Mouse (Mus musculus) intestine, embryonic 16.5 days (tissue): ENCODE measurements around the gene C130026I21Rik. TPM values are rescaled to one million over a fixed set of nuclear protein-coding genes. Genes with fewer than 3 reads are reported as not detected.
"Not testable (repeated sequence)": the region's sequence is repeated elsewhere in the genome, so short reads cannot be mapped to it uniquely, and the experiment has no call there.

ENCODE experiments used
- ATAC-seq: fragments of 200-750 bp; cut with Nextera tagmentation; 2 replicates; pipeline ENCODE4 v1.8.0; 2017; ENCODE audit warnings: moderate TSS enrichment, moderate library complexity
- H3K27ac ChIP-seq: fragments of 300-500 bp; sonication (generic); 2 replicates; pipeline ENCODE4 v1.5.1; 2014; ENCODE audit warnings: mild to moderate bottlenecking, low read length
- H3K27me3 ChIP-seq: fragments of 300-500 bp; sonication (generic); replicated peaks from 2 replicates; pipeline ENCODE4 v1.6.1; 2014; ENCODE audit warnings: low read length, control low read depth, mixed read lengths; ENCODE audit not compliant: control insufficient read depth, insufficient read depth
- H3K36me3 ChIP-seq: fragments of 300-500 bp; sonication (generic); 2 replicates; pipeline ENCODE4 v1.6.1; 2014; ENCODE audit warnings: low read length, control low read depth; ENCODE audit not compliant: control insufficient read depth, insufficient read depth
- H3K4me1 ChIP-seq: fragments of 300-500 bp; sonication (generic); 2 replicates; pipeline ENCODE4 v1.6.1; 2014; ENCODE audit warnings: low read length, control low read depth, mixed read lengths; ENCODE audit not compliant: control insufficient read depth, insufficient read depth
- H3K4me2 ChIP-seq: fragments of 300-500 bp; sonication (generic); 2 replicates; pipeline ENCODE4 v1.6.1; 2014; ENCODE audit warnings: low read depth, low read length, control low read depth
- H3K4me3 ChIP-seq: fragments of 300-500 bp; sonication (generic); 2 replicates; pipeline ENCODE4 v1.5.1; 2014; ENCODE audit warnings: mild to moderate bottlenecking, low read length
- H3K9ac ChIP-seq: fragments of 300-500 bp; sonication (generic); 2 replicates; pipeline ENCODE4 v1.6.1; 2014; ENCODE audit warnings: low read depth, low read length
- H3K9me3 ChIP-seq: fragments of 300-500 bp; sonication (generic); 2 replicates; pipeline ENCODE4 v1.6.1; 2016; ENCODE audit warnings: low read length, control low read depth; ENCODE audit not compliant: control insufficient read depth
- WGBS: fragments of 180-500 bp; shearing (Covaris S2); extraction: QIAGEN DNeasy Blood & Tissue Kit; methylation state at CpG from one replicate; pipeline ENCODE4 v1.1.7; 2014; 5-methylcytosine and 5-hydroxymethylcytosine counted together
- polyA plus RNA-seq: library from polyadenylated mRNA; unstranded; fragments of >200 nt; fragmentation: Nextera tagmentation; extraction: Ambion mirVana; gene quantifications from 2 replicates; pipeline ENCODE4 v1.2.1, GENCODE M21; 2015

Gene C130026I21Rik
- polyA plus RNA-seq, 1 experiment from 2014 or later: 0.33 TPM

DNA sequence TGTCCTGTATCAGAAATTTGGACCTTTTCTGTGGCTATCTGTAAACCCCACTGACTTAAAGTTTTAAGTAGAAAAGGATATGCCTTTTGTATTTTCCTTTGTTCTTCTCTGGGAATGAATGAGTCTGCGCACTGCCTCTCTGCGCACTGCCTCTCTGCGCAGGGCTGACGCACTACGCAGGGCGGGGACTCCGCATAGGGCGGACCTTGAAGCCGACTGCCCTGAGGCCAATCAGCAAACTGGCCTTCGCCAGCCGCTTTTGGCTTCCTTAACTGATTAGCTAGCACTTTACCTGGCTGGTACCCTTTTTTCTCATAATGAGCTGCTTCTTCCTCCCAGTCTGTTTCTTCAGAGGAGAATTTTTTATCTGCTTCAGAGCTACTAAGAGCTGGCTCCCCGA, 271.1 kb downstream of the C130026I21Rik start:
- not testable (repeated sequence) for H3K4me2 ChIP-seq, H3K27ac ChIP-seq, H3K36me3 ChIP-seq, H3K9me3 ChIP-seq, H3K4me1 ChIP-seq, H3K4me3 ChIP-seq, ATAC-seq, H3K27me3 ChIP-seq, H3K9ac ChIP-seq
- WGBS: 98% methylated on average over 6 of the region's 12 CpGs

DNA sequence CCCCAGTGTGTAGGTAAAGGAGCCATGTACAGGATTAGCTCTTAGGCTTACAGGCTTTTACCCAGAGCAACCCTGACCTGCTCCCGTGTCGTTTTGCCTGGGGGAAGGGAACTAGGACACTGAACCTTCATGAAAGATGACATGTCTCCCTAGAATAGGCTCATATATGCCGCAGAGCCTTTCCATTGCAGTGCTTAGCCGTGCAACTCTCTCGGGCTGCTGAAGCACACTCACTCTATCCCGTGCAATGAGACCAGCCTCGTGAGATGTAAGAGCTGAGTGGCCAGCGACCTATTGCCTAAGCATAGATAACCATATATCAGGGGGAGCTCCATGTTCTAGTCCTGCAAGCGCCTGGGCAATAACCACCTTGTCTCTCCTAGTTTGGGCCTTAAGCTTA, 274.1 kb downstream of the C130026I21Rik start:
- ATAC-seq, H3K4me3 ChIP-seq, H3K9ac ChIP-seq, H3K4me2 ChIP-seq, H3K27me3 ChIP-seq, H3K4me1 ChIP-seq, H3K27ac ChIP-seq, H3K9me3 ChIP-seq, H3K36me3 ChIP-seq: not testable (repeated sequence)
- WGBS: 83% methylated on average over 5 of the region's 9 CpGs

DNA sequence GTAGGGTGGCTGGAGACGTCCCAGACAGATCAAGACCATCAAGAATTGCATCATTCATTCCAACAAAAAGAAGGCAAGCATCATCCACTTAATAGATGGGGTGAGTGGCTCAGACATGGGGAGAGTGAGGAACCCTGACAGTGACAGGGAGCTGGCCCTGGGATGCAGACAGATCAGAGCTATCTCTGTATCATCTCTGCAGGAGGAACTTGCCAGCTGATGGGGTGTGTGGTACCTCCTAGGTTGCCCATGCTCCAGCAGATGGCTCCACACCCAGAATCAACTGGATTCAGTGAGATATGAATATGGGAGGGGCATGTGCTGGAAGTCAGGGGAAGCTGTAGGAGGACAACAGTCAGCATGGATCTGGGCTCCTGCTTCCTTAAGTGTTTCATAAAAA, 275.9 kb downstream of the C130026I21Rik start:
- not testable (repeated sequence) for H3K4me3 ChIP-seq, H3K27ac ChIP-seq, ATAC-seq, H3K9ac ChIP-seq, H3K9me3 ChIP-seq, H3K4me1 ChIP-seq, H3K4me2 ChIP-seq, H3K36me3 ChIP-seq, H3K27me3 ChIP-seq
- no CpG with 5 or more reads among the region's 1 CpGs for whole genome bisulfite sequencing

DNA sequence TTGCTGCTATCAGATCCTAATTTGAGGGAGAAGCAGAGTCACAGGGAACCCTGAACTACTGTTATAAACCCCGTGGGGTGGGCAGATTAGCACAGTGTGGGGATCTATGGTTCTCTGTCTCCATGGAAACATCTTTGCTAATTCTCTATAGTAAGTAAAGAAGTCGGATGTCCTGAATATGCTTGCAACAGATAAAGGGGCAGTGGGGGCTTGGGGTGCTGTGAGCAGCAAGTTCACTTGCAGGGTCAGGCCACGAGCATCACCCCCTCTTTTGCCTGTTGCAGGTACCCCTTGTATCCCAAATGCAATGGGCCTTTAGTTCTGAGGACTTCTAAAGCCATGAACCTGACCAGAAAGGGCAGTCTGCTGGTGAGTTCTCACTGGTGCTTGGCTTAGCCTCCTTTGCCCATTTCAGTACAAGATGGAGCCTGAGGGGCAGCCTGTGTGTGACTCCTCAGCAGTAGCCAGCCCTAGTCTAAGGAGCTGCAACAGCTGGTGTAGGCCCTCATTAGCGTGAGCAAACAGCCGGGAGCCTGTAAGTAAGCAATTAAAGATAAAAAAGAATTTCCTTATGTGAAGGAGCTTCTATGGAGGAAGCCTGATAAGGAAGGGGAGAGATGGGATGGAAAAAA, 276.6 kb downstream of the C130026I21Rik start:
- WGBS: 33% methylated on average over 1 of the region's 5 CpGs
- not testable (repeated sequence) for H3K9me3 ChIP-seq, H3K9ac ChIP-seq, H3K4me2 ChIP-seq, H3K36me3 ChIP-seq, H3K27ac ChIP-seq, H3K27me3 ChIP-seq, H3K4me1 ChIP-seq, H3K4me3 ChIP-seq
- ATAC-seq: peak; percentile 21; the same call in 1 of the 2 replicates

DNA sequence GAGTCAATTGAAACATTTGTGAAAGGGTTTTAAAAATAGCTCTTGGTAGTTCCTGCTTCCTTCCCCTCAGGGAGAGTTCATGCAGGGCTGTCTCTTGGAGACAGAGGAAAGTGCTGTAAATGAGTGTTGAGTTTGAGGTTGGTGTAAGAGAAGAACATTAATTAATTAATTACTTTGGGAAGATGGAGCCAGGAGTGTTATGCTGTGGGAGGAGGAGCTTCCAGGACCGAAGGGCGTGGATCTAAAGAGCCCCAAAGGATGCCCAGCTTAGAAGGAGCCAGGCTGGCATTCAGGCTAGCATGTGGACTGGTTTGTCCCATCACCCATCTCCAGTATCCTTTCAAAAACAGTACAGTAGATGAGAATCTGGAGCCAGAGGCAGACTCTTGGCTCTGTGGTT, 277.1 kb downstream of the C130026I21Rik start:
- H3K9me3 ChIP-seq, H3K9ac ChIP-seq, H3K4me1 ChIP-seq, H3K4me3 ChIP-seq, H3K27ac ChIP-seq, H3K4me2 ChIP-seq, H3K27me3 ChIP-seq, ATAC-seq, H3K36me3 ChIP-seq: not testable (repeated sequence)
- no CpG with 5 or more reads among the region's 2 CpGs for WGBS

DNA sequence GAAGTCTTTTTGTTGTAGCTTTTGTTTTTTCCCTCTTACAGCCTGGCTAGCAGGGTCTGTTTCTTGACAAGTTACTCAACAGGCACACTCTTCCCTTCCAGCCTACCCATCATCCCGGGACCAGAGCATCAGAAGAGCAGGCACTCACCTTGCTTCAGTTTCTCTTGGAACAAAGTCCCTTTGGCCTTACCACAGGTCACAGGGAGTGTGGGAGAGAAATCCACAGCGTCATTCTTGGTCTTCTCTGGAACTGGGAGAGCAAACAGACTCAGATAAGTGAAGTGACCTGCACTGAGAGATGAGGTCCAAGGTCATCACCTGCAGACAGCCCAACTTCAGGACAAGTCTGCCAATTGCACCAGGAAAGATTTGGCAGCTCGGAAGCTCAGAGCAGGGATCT, 277.5 kb downstream of the C130026I21Rik start:
- H3K4me3 ChIP-seq, H3K27me3 ChIP-seq, H3K4me2 ChIP-seq, H3K9ac ChIP-seq, H3K9me3 ChIP-seq, H3K36me3 ChIP-seq, H3K27ac ChIP-seq, H3K4me1 ChIP-seq, ATAC-seq: not testable (repeated sequence)
- WGBS: no CpG with 5 or more reads among the region's 3 CpGs

DNA sequence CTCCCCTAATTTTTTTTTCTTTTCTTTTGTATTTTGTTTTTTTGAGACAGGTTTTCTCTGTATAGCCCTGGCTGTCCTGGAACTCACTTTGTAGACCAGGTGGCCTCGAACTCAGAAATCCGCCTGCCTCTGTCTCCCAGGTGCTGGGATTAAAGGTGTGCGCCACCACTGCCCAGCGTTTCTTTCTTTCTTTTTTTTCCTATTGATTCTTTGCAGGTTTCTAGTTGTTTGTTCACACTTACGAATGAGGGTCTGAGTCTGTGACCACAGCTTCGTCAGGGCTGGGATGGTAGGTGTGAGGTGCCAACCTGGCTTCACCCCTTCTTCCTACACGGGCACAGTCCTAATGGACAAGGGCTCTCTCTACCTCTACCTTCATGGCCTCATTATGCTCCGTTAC, 281.3 kb downstream of the C130026I21Rik start:
- H3K27ac ChIP-seq, H3K9me3 ChIP-seq, H3K4me3 ChIP-seq, H3K27me3 ChIP-seq, ATAC-seq, H3K36me3 ChIP-seq, H3K4me2 ChIP-seq, H3K9ac ChIP-seq, H3K4me1 ChIP-seq: not testable (repeated sequence)
- WGBS: 82% methylated on average over 7 of the region's 8 CpGs

DNA sequence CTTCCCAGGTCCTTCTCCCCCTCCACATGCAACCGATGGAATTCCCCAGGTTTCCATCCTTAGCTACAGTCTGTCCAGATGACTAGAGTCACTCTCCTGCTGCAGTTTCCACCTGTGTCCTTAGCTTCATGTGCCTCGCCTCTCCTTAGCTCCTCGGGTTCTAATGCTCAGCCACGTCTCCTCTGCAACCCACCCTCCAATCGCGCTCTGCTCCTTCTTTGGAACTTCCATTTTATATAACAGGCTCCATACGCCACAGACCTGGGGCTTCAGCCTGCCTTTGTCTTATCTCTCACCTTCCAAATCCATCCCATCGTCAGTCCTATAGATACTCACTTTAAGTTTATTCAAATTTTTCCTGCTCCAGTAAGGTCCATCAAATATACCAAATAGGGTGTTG, 282.6 kb downstream of the C130026I21Rik start:
- not testable (repeated sequence) for H3K9ac ChIP-seq, H3K27me3 ChIP-seq, H3K4me1 ChIP-seq, H3K36me3 ChIP-seq, ATAC-seq, H3K4me3 ChIP-seq, H3K27ac ChIP-seq, H3K9me3 ChIP-seq, H3K4me2 ChIP-seq
- WGBS: 83% methylated on average over 7 of the region's 8 CpGs

DNA sequence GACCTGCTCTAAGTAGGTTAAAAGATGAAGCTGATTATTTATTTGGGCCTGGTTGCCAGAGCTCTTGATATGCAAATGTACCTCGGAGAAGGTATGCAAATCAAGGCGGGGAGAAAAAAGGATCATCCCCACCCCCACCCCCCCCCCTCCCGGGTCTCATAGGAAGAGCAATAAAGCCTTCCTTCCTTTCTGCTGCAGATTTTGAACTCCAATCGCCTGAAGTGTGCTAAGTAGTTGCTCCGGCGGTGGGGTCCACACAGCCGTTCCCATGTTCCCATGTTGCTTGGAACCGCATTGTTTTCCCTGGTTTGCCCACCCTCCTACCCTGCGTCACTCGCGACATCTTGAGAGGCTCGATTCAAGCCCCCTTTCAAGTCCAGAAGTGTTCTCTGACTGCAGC, 308.6 kb downstream of the C130026I21Rik start:
- H3K27me3 ChIP-seq, H3K4me3 ChIP-seq, H3K36me3 ChIP-seq, H3K4me1 ChIP-seq, ATAC-seq, H3K9me3 ChIP-seq, H3K4me2 ChIP-seq, H3K9ac ChIP-seq, H3K27ac ChIP-seq: not testable (repeated sequence)
- 3% methylated on average over 12 of the region's 12 CpGs for WGBS

DNA sequence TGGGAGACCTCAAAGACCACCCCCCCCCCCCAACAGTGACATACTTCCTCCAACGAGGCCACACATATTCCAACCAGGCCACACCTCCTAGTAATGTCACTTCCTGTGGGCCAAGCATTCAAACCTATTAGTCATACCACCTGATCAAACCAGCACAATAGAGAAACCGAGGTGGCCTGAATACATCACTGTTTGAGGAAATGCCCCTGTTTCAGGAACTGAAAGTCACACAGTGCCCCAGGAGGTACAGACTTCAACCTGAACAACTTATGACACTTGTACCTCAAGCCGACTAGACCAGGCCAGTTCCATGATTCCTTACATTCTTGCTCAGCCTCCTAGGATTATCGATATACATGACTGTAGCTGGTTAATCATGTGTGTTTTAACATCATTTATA, 312.7 kb downstream of the C130026I21Rik start:
- not testable (repeated sequence) for H3K36me3 ChIP-seq, H3K4me1 ChIP-seq, H3K27ac ChIP-seq, H3K9me3 ChIP-seq, H3K9ac ChIP-seq, H3K27me3 ChIP-seq, ATAC-seq, H3K4me2 ChIP-seq, H3K4me3 ChIP-seq
- WGBS: 87% methylated on average over 4 of the region's 4 CpGs
